Mouse (Mus musculus): Measurements from ENCODE around the gene Acat2.
"Not testable (repeated sequence)": the region's sequence is repeated elsewhere in the genome, so short reads cannot be mapped to it uniquely, and the experiment has no call there.

Acat2 gene

GRCm38 (mm10) chr17:12909361-12910280 is 50.9 kb downstream of the Acat2 start, which contains the start of gene Pnldc1:
Gene Pnldc1, minus strand, starts transcription at chr17:12910230.
- DNase-seq (ENCODE audit: extremely low spot score, low read depth, low spot score), result no peak

- DNase-seq (ENCODE audit: extremely low spot score, low read depth, low spot score), result no peak
These were observed 54.1 kb downstream of the Acat2 start for GRCm38 (mm10) chr17:12906436-12906835.

GRCm38 (mm10) chr17:12905810-12906209 is 54.7 kb downstream of the Acat2 start:
- DNase-seq (ENCODE audit: extremely low spot score, low read depth, low spot score), result no peak

GRCm38 (mm10) chr17:12904349-12904748 is 56.2 kb downstream of the Acat2 start:
- DNase-seq (ENCODE audit: extremely low spot score, low read depth, low spot score), result no peak

- DNase-seq (ENCODE audit: extremely low spot score, low read depth, low spot score), result no peak
These were observed 56.9 kb downstream of the Acat2 start for GRCm38 (mm10) chr17:12903372-12904333.

GRCm38 (mm10) chr17:12902291-12902690 is 58.3 kb downstream of the Acat2 start:
- no peak for DNase-seq (ENCODE audit: extremely low spot score, low read depth, low spot score)

- not testable (repeated sequence) for DNase-seq (ENCODE audit: extremely low spot score, low read depth, low spot score)
These were observed 61.9 kb downstream of the Acat2 start for GRCm38 (mm10) chr17:12898607-12899006.

- DNase-seq (ENCODE audit: extremely low spot score, low read depth, low spot score), result no peak
These were observed 62.9 kb downstream of the Acat2 start for GRCm38 (mm10) chr17:12897674-12898073.

All from hindlimb bud, embryonic 11.5 days (tissue).